Mouse (Mus musculus) MEL (cell line): ENCODE results near the gene Ap2a1.

Source experiments
- CTCF ChIP-seq, 3 experiments: IDR thresholded peaks in 2 of 3; conservative IDR thresholded peaks in 1 of 3; 2 replicates each; pipeline ENCODE4 v1.5.1; 2011 to 2012; ENCODE audit warnings: low read length in 3 of 3, low read depth in 2 of 3, mild to moderate bottlenecking in 2 of 3, improper control_type of control experiment in 1 of 3, inconsistent platforms in 1 of 3, mixed read lengths in 1 of 3, moderate library complexity in 1 of 3; ENCODE audit not compliant: control insufficient read depth in 1 of 3, insufficient read depth in 1 of 3, poor library complexity in 1 of 3, severe bottlenecking in 1 of 3
- E2F4 ChIP-seq: IDR thresholded peaks from 2 replicates; pipeline ENCODE4 v1.6.1; 2011; ENCODE audit warnings: low read depth, low read length, improper control_type of control experiment, borderline replicate concordance
- EP300 ChIP-seq, 2 experiments: IDR thresholded peaks; 2 replicates each; pipeline ENCODE4 v1.6.1; 2011; ENCODE audit warnings: improper control_type of control experiment in 2 of 2, low read length in 2 of 2, low read depth in 1 of 2, mild to moderate bottlenecking in 1 of 2
- HCFC1 ChIP-seq: IDR thresholded peaks from 2 replicates; pipeline ENCODE4 v1.6.1; 2012; ENCODE audit warnings: low read depth, mild to moderate bottlenecking, inconsistent platforms, low read length, improper control_type of control experiment, moderate library complexity
- MEF2A ChIP-seq: IDR thresholded peaks from 2 replicates; pipeline ENCODE4 v1.6.1; 2014; ENCODE audit warnings: low read depth, mild to moderate bottlenecking, inconsistent platforms, low read length, improper control_type of control experiment; ENCODE audit not compliant: poor library complexity, insufficient replicate concordance, severe bottlenecking; ENCODE audit errors: extremely low read depth
- MYB ChIP-seq: IDR thresholded peaks from 2 replicates; pipeline ENCODE4 v1.6.1; 2011; ENCODE audit warnings: mild to moderate bottlenecking, low read depth, low read length, improper control_type of control experiment
- POLR2A ChIP-seq, 2 experiments: IDR thresholded peaks; 2 replicates each; pipeline ENCODE4 v1.6.1; 2011 to 2012; ENCODE audit warnings: low read length in 2 of 2, mild to moderate bottlenecking in 2 of 2, control low read depth in 1 of 2, improper control_type of control experiment in 1 of 2, low read depth in 1 of 2, moderate library complexity in 1 of 2; ENCODE audit not compliant: control insufficient read depth in 1 of 2, insufficient read depth in 1 of 2, poor library complexity in 1 of 2
- SIN3A ChIP-seq: IDR thresholded peaks from 2 replicates; pipeline ENCODE4 v1.6.1; 2012; ENCODE audit warnings: low read length, improper control_type of control experiment, inconsistent platforms
- TBP ChIP-seq: IDR thresholded peaks from 2 replicates; pipeline ENCODE4 v1.8.0; 2011; ENCODE audit warnings: low read depth, low read length, improper control_type of control experiment
- TCF12 ChIP-seq: IDR thresholded peaks from 2 replicates; pipeline ENCODE4 v1.6.1; 2014; ENCODE audit warnings: low read depth, mild to moderate bottlenecking, inconsistent platforms, low read length, improper control_type of control experiment, moderate library complexity
- USF1 ChIP-seq: IDR thresholded peaks from 2 replicates; pipeline ENCODE4 v1.6.1; 2014; ENCODE audit warnings: low read depth, mild to moderate bottlenecking, inconsistent platforms, low read length, improper control_type of control experiment, moderate library complexity
- ZKSCAN1 ChIP-seq: IDR thresholded peaks from 2 replicates; pipeline ENCODE4 v1.6.1; 2012; ENCODE audit warnings: low read depth, mild to moderate bottlenecking, inconsistent platforms, low read length, improper control_type of control experiment, moderate library complexity

DNA sequence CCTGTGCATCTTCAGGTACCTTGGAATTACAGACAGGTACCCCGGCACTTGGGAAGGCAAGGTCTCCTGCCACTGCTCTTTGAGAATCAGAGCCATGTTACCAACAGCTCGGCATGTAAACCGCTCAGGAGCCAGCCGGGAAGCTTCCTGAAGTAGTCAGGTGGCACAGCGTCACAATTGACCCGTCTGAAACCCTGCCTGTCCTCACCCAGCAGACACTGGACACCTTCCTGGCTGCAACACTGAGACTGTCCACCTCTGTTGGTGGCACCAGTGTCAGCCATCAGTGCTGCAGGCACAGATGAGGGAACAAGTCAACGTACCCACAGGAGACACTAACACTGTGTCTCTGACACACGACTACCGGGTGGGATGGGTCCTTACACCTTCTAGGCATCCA is 14.0 kb downstream of the Ap2a1 start:
- TF ChIP-seq CTCF (IDR thresholded peaks at IDR 0.05 in 2 of 3, conservative IDR thresholded peaks at IDR 0.05 in 1 of 3; ENCODE audit: control insufficient read depth in 1 of 3, insufficient read depth in 1 of 3, low read depth in 2 of 3, low read length in 3 of 3, poor library complexity in 1 of 3, severe bottlenecking in 1 of 3) (no peak), SIN3A (no peak), EP300 (IDR thresholded peaks at IDR 0.05; ENCODE audit: low read depth in 1 of 2, low read length in 2 of 2) (no peak), MYB (no peak), HCFC1 (no peak), POLR2A (IDR thresholded peaks at IDR 0.05; ENCODE audit: control insufficient read depth in 1 of 2, insufficient read depth in 1 of 2, low read depth in 1 of 2, low read length in 2 of 2, poor library complexity in 1 of 2) (no peak), TCF12 (no peak), USF1 (no peak), E2F4 (no peak), MEF2A (no peak), TBP (no peak), ZKSCAN1 (no peak)
